Mouse (Mus musculus) MEL (cell line): ENCODE data around the gene Vps26a. TPM values are rescaled to one million over a fixed set of nuclear protein-coding genes. Genes with fewer than 3 reads are reported as not detected.

Experiments
- DNase-seq: peaks from one replicate; pipeline ENCODE4 v3.0.0; 2011; ENCODE audit warnings: low read depth, low spot score
- H3K27ac ChIP-seq: 2 replicates; pipeline ENCODE4 v1.5.1; 2012; ENCODE audit warnings: low read depth, mild to moderate bottlenecking, control low read depth, low read length, moderate library complexity; ENCODE audit not compliant: control insufficient read depth
- H3K27me3 ChIP-seq, 2 experiments: fragments of 150-350 bp in 1 of 2; sonication (generic) in 1 of 2; 2 replicates each; pipeline ENCODE4 v1.6.1; 2012; ENCODE audit warnings: low read length in 2 of 2, mild to moderate bottlenecking in 2 of 2, improper control_type of control experiment in 1 of 2, moderate library complexity in 1 of 2; ENCODE audit not compliant: insufficient read depth in 2 of 2, control insufficient read depth in 1 of 2
- H3K36me3 ChIP-seq, 2 experiments: 2 replicates each; pipeline ENCODE4 v1.6.1; 2012 to 2014; ENCODE audit warnings: low read length in 2 of 2, improper control_type of control experiment in 1 of 2, inconsistent platforms in 1 of 2, mild to moderate bottlenecking in 1 of 2; ENCODE audit not compliant: insufficient read depth in 2 of 2, control insufficient read depth in 1 of 2
- H3K4me1 ChIP-seq, 2 experiments: fragments of 150-350 bp in 1 of 2; sonication (generic) in 1 of 2; 2 replicates each; pipeline ENCODE4 v1.6.1; 2012; ENCODE audit warnings: low read length in 2 of 2, improper control_type of control experiment in 1 of 2, mild to moderate bottlenecking in 1 of 2; ENCODE audit not compliant: insufficient read depth in 2 of 2, control insufficient read depth in 1 of 2
- H3K4me3 ChIP-seq, 2 experiments: fragments of 150-350 bp in 1 of 2; sonication (generic) in 1 of 2; 2 replicates each; pipeline ENCODE4 v1.5.1; 2012; ENCODE audit warnings: low read depth in 2 of 2, low read length in 2 of 2, mild to moderate bottlenecking in 2 of 2, moderate library complexity in 2 of 2, control low read depth in 1 of 2, improper control_type of control experiment in 1 of 2; ENCODE audit not compliant: control insufficient read depth in 1 of 2, insufficient read depth in 1 of 2
- H3K79me2 ChIP-seq: 2 replicates; pipeline ENCODE4 v1.6.1; 2012; ENCODE audit warnings: mild to moderate bottlenecking, low read length, moderate library complexity; ENCODE audit not compliant: control insufficient read depth, poor library complexity, insufficient read depth
- H3K9ac ChIP-seq: 2 replicates; pipeline ENCODE4 v1.6.1; 2012; ENCODE audit warnings: low read depth, mild to moderate bottlenecking, control low read depth, low read length, moderate library complexity; ENCODE audit not compliant: control insufficient read depth, poor library complexity, severe bottlenecking
- H3K9me3 ChIP-seq: fragments of 150-350 bp; sonication (generic); replicated peaks from 2 replicates; pipeline ENCODE4 v1.6.1; 2012; ENCODE audit warnings: mild to moderate bottlenecking, low read length, improper control_type of control experiment, moderate library complexity; ENCODE audit not compliant: insufficient read depth
- BHLHE40 ChIP-seq: IDR thresholded peaks from 2 replicates; pipeline ENCODE4 v1.6.1; 2012; ENCODE audit warnings: low read depth, mild to moderate bottlenecking, inconsistent platforms, low read length, improper control_type of control experiment, borderline replicate concordance
- CHD1 ChIP-seq: IDR thresholded peaks from 2 replicates; pipeline ENCODE4 v1.6.1; 2012; ENCODE audit warnings: low read depth, mild to moderate bottlenecking, inconsistent platforms, low read length, improper control_type of control experiment
- CHD2 ChIP-seq: IDR thresholded peaks from 2 replicates; pipeline ENCODE4 v1.6.1; 2011; ENCODE audit warnings: low read length, improper control_type of control experiment
- CTCF ChIP-seq, 3 experiments: IDR thresholded peaks in 2 of 3; conservative IDR thresholded peaks in 1 of 3; 2 replicates each; pipeline ENCODE4 v1.5.1; 2011 to 2012; ENCODE audit warnings: low read length in 3 of 3, low read depth in 2 of 3, mild to moderate bottlenecking in 2 of 3, improper control_type of control experiment in 1 of 3, inconsistent platforms in 1 of 3, mixed read lengths in 1 of 3, moderate library complexity in 1 of 3; ENCODE audit not compliant: control insufficient read depth in 1 of 3, insufficient read depth in 1 of 3, poor library complexity in 1 of 3, severe bottlenecking in 1 of 3
- E2F4 ChIP-seq: IDR thresholded peaks from 2 replicates; pipeline ENCODE4 v1.6.1; 2011; ENCODE audit warnings: low read depth, low read length, improper control_type of control experiment, borderline replicate concordance
- ELF1 ChIP-seq: IDR thresholded peaks from 2 replicates; pipeline ENCODE4 v1.6.1; 2014; ENCODE audit warnings: low read depth, mild to moderate bottlenecking, inconsistent platforms, low read length, improper control_type of control experiment, moderate library complexity
- EP300 ChIP-seq, 2 experiments: IDR thresholded peaks; 2 replicates each; pipeline ENCODE4 v1.6.1; 2011; ENCODE audit warnings: improper control_type of control experiment in 2 of 2, low read length in 2 of 2, low read depth in 1 of 2, mild to moderate bottlenecking in 1 of 2
- ETS1 ChIP-seq: IDR thresholded peaks from 2 replicates; pipeline ENCODE4 v1.6.1; 2012; ENCODE audit warnings: low read depth, mild to moderate bottlenecking, inconsistent platforms, low read length, improper control_type of control experiment, moderate library complexity
- GABPA ChIP-seq: IDR thresholded peaks from 2 replicates; pipeline ENCODE4 v1.6.1; 2012; ENCODE audit warnings: low read depth, mild to moderate bottlenecking, inconsistent platforms, low read length, improper control_type of control experiment, moderate library complexity
- GATA1 ChIP-seq: IDR thresholded peaks from 2 replicates; pipeline ENCODE4 v1.6.1; 2011; ENCODE audit warnings: low read depth, low read length, improper control_type of control experiment
- HCFC1 ChIP-seq: IDR thresholded peaks from 2 replicates; pipeline ENCODE4 v1.6.1; 2012; ENCODE audit warnings: low read depth, mild to moderate bottlenecking, inconsistent platforms, low read length, improper control_type of control experiment, moderate library complexity
- JUND ChIP-seq: IDR thresholded peaks from 2 replicates; pipeline ENCODE4 v1.6.1; 2011; ENCODE audit warnings: low read depth, mild to moderate bottlenecking, improper control_type of control experiment, low read length
- KAT2A ChIP-seq: conservative IDR thresholded peaks from 2 replicates; pipeline ENCODE4 v1.6.1; 2012; ENCODE audit warnings: low read depth, low read length, improper control_type of control experiment, inconsistent platforms
- MAFK ChIP-seq: IDR thresholded peaks from 2 replicates; pipeline ENCODE4 v1.6.1; 2011; ENCODE audit warnings: low read depth, mild to moderate bottlenecking, low read length, improper control_type of control experiment, borderline replicate concordance
- MAX ChIP-seq: IDR thresholded peaks from 2 replicates; pipeline ENCODE4 v1.6.1; 2011; ENCODE audit warnings: low read length, improper control_type of control experiment
- MAZ ChIP-seq: IDR thresholded peaks from 2 replicates; pipeline ENCODE4 v1.6.1; 2012; ENCODE audit warnings: low read depth, mild to moderate bottlenecking, inconsistent platforms, low read length, improper control_type of control experiment
- MEF2A ChIP-seq: IDR thresholded peaks from 2 replicates; pipeline ENCODE4 v1.6.1; 2014; ENCODE audit warnings: low read depth, mild to moderate bottlenecking, inconsistent platforms, low read length, improper control_type of control experiment; ENCODE audit not compliant: poor library complexity, insufficient replicate concordance, severe bottlenecking; ENCODE audit errors: extremely low read depth
- MXI1 ChIP-seq: IDR thresholded peaks from 2 replicates; pipeline ENCODE4 v1.6.1; 2011; ENCODE audit warnings: mild to moderate bottlenecking, low read depth, low read length, improper control_type of control experiment
- MYB ChIP-seq: IDR thresholded peaks from 2 replicates; pipeline ENCODE4 v1.6.1; 2011; ENCODE audit warnings: mild to moderate bottlenecking, low read depth, low read length, improper control_type of control experiment
- MYC ChIP-seq: IDR thresholded peaks from 2 replicates; pipeline ENCODE4 v1.6.1; 2011; ENCODE audit warnings: low read depth, mild to moderate bottlenecking, low read length, improper control_type of control experiment, moderate library complexity
- NELFE ChIP-seq: IDR thresholded peaks from 2 replicates; pipeline ENCODE4 v1.6.1; 2011; ENCODE audit warnings: low read depth, low read length, improper control_type of control experiment
- NRF1 ChIP-seq: IDR thresholded peaks from 2 replicates; pipeline ENCODE4 v1.6.1; 2014; ENCODE audit warnings: low read depth, mild to moderate bottlenecking, inconsistent platforms, low read length, improper control_type of control experiment, moderate library complexity; ENCODE audit not compliant: poor library complexity, insufficient read depth, severe bottlenecking
- POLR2A ChIP-seq, 2 experiments: IDR thresholded peaks; 2 replicates each; pipeline ENCODE4 v1.6.1; 2011 to 2012; ENCODE audit warnings: low read length in 2 of 2, mild to moderate bottlenecking in 2 of 2, control low read depth in 1 of 2, improper control_type of control experiment in 1 of 2, low read depth in 1 of 2, moderate library complexity in 1 of 2; ENCODE audit not compliant: control insufficient read depth in 1 of 2, insufficient read depth in 1 of 2, poor library complexity in 1 of 2
- POLR2AphosphoS2 ChIP-seq: IDR thresholded peaks from 2 replicates; pipeline ENCODE4 v1.6.1; 2011; ENCODE audit warnings: low read length, improper control_type of control experiment
- RAD21 ChIP-seq: IDR thresholded peaks from 2 replicates; pipeline ENCODE4 v1.6.1; 2011; ENCODE audit warnings: mild to moderate bottlenecking, low read depth, low read length, improper control_type of control experiment
- RCOR1 ChIP-seq: IDR thresholded peaks from 2 replicates; pipeline ENCODE4 v1.6.1; 2012; ENCODE audit warnings: low read depth, mild to moderate bottlenecking, inconsistent platforms, low read length, improper control_type of control experiment
- SIN3A ChIP-seq: IDR thresholded peaks from 2 replicates; pipeline ENCODE4 v1.6.1; 2012; ENCODE audit warnings: low read length, improper control_type of control experiment, inconsistent platforms
- SMC3 ChIP-seq: IDR thresholded peaks from 2 replicates; pipeline ENCODE4 v1.6.1; 2011; ENCODE audit warnings: low read depth, low read length, improper control_type of control experiment
- TAL1 ChIP-seq: IDR thresholded peaks from 2 replicates; pipeline ENCODE4 v1.6.1; 2012; ENCODE audit warnings: mild to moderate bottlenecking, inconsistent platforms, low read length, moderate library complexity, mixed read lengths
- TBP ChIP-seq: IDR thresholded peaks from 2 replicates; pipeline ENCODE4 v1.8.0; 2011; ENCODE audit warnings: low read depth, low read length, improper control_type of control experiment
- TCF12 ChIP-seq: IDR thresholded peaks from 2 replicates; pipeline ENCODE4 v1.6.1; 2014; ENCODE audit warnings: low read depth, mild to moderate bottlenecking, inconsistent platforms, low read length, improper control_type of control experiment, moderate library complexity
- UBTF ChIP-seq: IDR thresholded peaks from 2 replicates; pipeline ENCODE4 v1.6.1; 2012; ENCODE audit warnings: low read depth, mild to moderate bottlenecking, inconsistent platforms, low read length, improper control_type of control experiment, moderate library complexity, borderline replicate concordance; ENCODE audit not compliant: insufficient read depth
- USF1 ChIP-seq: IDR thresholded peaks from 2 replicates; pipeline ENCODE4 v1.6.1; 2014; ENCODE audit warnings: low read depth, mild to moderate bottlenecking, inconsistent platforms, low read length, improper control_type of control experiment, moderate library complexity
- USF2 ChIP-seq, 2 experiments: IDR thresholded peaks; 2 replicates each; pipeline ENCODE4 v1.6.1; 2011 to 2012; ENCODE audit warnings: improper control_type of control experiment in 2 of 2, low read length in 2 of 2, borderline replicate concordance in 1 of 2, inconsistent platforms in 1 of 2, low read depth in 1 of 2, mild to moderate bottlenecking in 1 of 2; ENCODE audit not compliant: insufficient read depth in 1 of 2
- ZC3H11A ChIP-seq: IDR thresholded peaks from 2 replicates; pipeline ENCODE4 v1.6.1; 2012; ENCODE audit warnings: low read depth, mild to moderate bottlenecking, inconsistent platforms, low read length, improper control_type of control experiment
- ZKSCAN1 ChIP-seq: IDR thresholded peaks from 2 replicates; pipeline ENCODE4 v1.6.1; 2012; ENCODE audit warnings: low read depth, mild to moderate bottlenecking, inconsistent platforms, low read length, improper control_type of control experiment, moderate library complexity
- ZMIZ1 ChIP-seq: IDR thresholded peaks from 2 replicates; pipeline ENCODE4 v1.6.1; 2012; ENCODE audit warnings: low read depth, mild to moderate bottlenecking, inconsistent platforms, low read length, improper control_type of control experiment, moderate library complexity
- ZNF384 ChIP-seq: IDR thresholded peaks from 2 replicates; pipeline ENCODE4 v1.6.1; 2012; ENCODE audit warnings: low read depth, mild to moderate bottlenecking, inconsistent platforms, low read length, improper control_type of control experiment
- polyA plus RNA-seq, 2 experiments: library from polyadenylated mRNA; stranded (reverse) in 1 of 2; unstranded in 1 of 2; fragments of >175 nt in 1 of 2; fragments of >200 nt in 1 of 2; gene quantifications; 2 replicates each; pipeline versions ENCODE4 v1.2.1 to v1.2.4; 2012; ENCODE audit warnings: low replicate concordance in 2 of 2, low read depth in 1 of 2; ENCODE audit not compliant: insufficient read length in 2 of 2, insufficient read depth in 1 of 2, missing spikeins in 1 of 2
- total RNA-seq: library from RNA; depleted of rRNA; stranded (reverse); fragments of 300-350 nt; gene quantifications from 2 replicates; pipeline ENCODE4 v1.2.3, GENCODE M21; 2012

Vps26a gene
- total and polyA plus RNA-seq, 3 experiments, result 34.2 to 64.1 TPM; not detected in 1

DNA sequence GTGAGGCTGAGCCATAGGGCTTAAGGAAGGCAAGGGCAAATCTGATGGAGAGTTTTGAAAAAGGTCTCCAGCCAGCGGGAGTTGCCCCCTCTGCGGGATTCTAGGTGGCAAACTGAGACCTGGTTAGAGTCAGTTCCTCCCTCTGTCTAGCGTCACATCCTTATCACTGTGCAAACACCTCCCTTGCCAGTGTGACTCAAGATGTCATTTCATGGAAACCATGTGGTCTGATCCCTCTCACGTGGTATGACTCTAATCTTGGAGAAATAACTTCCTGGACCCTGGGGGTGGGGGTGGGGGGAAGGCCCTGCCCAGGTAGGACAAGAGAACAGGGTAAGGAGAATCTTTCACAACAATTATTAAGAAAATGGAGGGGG, 73.0 kb downstream of the Vps26a start:
- H3K4me3 ChIP-seq, result peak overlapping the region; percentile 21 to 22; a peak in 2 of 4 replicates
- no peaks in the 10 kb centered on the region for H3K79me2 ChIP-seq
- peak overlapping the region; percentile 76 for H3K27ac ChIP-seq
- peak overlapping the region; percentile 31 for H3K9ac ChIP-seq
- no peaks in the 10 kb centered on the region for H3K9me3 ChIP-seq
- peaks cover 0 to 25% of the 10 kb centered on the region in 2 experiments; a peak in 2 of 4 replicates for H3K36me3 ChIP-seq
- no peaks in the 10 kb centered on the region for H3K27me3 ChIP-seq
- peaks cover 8 to 47% of the 10 kb centered on the region in 2 experiments for H3K4me1 ChIP-seq
- DNase-seq, result peak; percentile 87
- peak; percentile 85 for TF ChIP-seq GATA1
- peak; percentile 77 for TF ChIP-seq SIN3A
- peak; percentile 83 for TF ChIP-seq ETS1
- no peak for TF ChIP-seq NELFE
- TF ChIP-seq POLR2AphosphoS2, result no peak
- TF ChIP-seq MAX, result peak; percentile 92
- no peak for TF ChIP-seq CHD1
- no peak for TF ChIP-seq MEF2A
- no peak for TF ChIP-seq MAFK
- TF ChIP-seq JUND, result no peak
- no peak for TF ChIP-seq CHD2
- TF ChIP-seq SMC3, result no peak
- TF ChIP-seq MAZ, result no peak
- peak; percentile 67 for TF ChIP-seq TAL1
- no peak for TF ChIP-seq KAT2A
- peak; percentile 46 to 72; a peak in 3 of 4 replicates for TF ChIP-seq EP300 (IDR thresholded peaks at IDR 0.05; ENCODE audit: low read depth in 1 of 2, low read length in 2 of 2)
- 0 out of 4 replicates have a peak, but pooled peaks of 1 of the 2 experiments have one; percentile 35 for TF ChIP-seq POLR2A (IDR thresholded peaks at IDR 0.05; ENCODE audit: control insufficient read depth in 1 of 2, insufficient read depth in 1 of 2, low read depth in 1 of 2, low read length in 2 of 2, poor library complexity in 1 of 2)
- no peak for TF ChIP-seq ZKSCAN1
- TF ChIP-seq E2F4, result no peak
- no peak for TF ChIP-seq ZNF384
- no peak for TF ChIP-seq TBP
- peak; percentile 42; the same call in 1 of the 2 replicates for TF ChIP-seq HCFC1
- TF ChIP-seq RAD21, result no peak
- TF ChIP-seq USF2 (IDR thresholded peaks at IDR 0.05; ENCODE audit: borderline replicate concordance in 1 of 2, insufficient read depth in 1 of 2, low read depth in 1 of 2, low read length in 2 of 2), result peak in 1 of 2 experiments; percentile 59; a peak in 1 of 4 replicates
- TF ChIP-seq ZC3H11A, result no peak
- no peak for TF ChIP-seq NRF1
- TF ChIP-seq MYB, result no peak
- TF ChIP-seq ELF1, result peak; percentile 20; the same call in 1 of the 2 replicates
- no peak for TF ChIP-seq ZMIZ1
- peak; percentile 79 for TF ChIP-seq BHLHE40
- no peak for TF ChIP-seq GABPA
- TF ChIP-seq MYC, result peak; percentile 97
- TF ChIP-seq UBTF, result no peak
- TF ChIP-seq TCF12, result no peak
- TF ChIP-seq CTCF (IDR thresholded peaks at IDR 0.05 in 2 of 3, conservative IDR thresholded peaks at IDR 0.05 in 1 of 3; ENCODE audit: control insufficient read depth in 1 of 3, insufficient read depth in 1 of 3, low read depth in 2 of 3, low read length in 3 of 3, poor library complexity in 1 of 3, severe bottlenecking in 1 of 3), result no peak
- no peak for TF ChIP-seq RCOR1
- peak; percentile 90 for TF ChIP-seq USF1
- TF ChIP-seq MXI1, result peak; percentile 94
